Mouse (Mus musculus) embryonic facial prominence, embryonic 12.5 days (tissue): ENCODE data around the gene C1qbp. TPM values are rescaled to one million over a fixed set of nuclear protein-coding genes. Genes with fewer than 3 reads are reported as not detected.
A peak's percentile ranks its signal among the peaks of the same experiment; 100 is the strongest.

Source experiments
- ATAC-seq: fragments of 200-750 bp; cut with Nextera tagmentation; 2 replicates; pipeline ENCODE4 v1.8.0; 2017; ENCODE audit not compliant: insufficient number of reproducible peaks, insufficient read depth, low FRiP score, low TSS enrichment
- H3K27ac ChIP-seq: fragments of 300-500 bp; sonication (generic); 2 replicates; pipeline ENCODE4 v1.5.1; 2016; ENCODE audit warnings: mild to moderate bottlenecking
- H3K27me3 ChIP-seq: fragments of 300-500 bp; sonication (generic); 2 replicates; pipeline ENCODE4 v1.6.1; 2016; ENCODE audit warnings: mild to moderate bottlenecking, moderate library complexity
- H3K36me3 ChIP-seq: fragments of 300-500 bp; sonication (generic); 2 replicates; pipeline ENCODE4 v1.6.1; 2016; ENCODE audit warnings: mild to moderate bottlenecking
- H3K4me1 ChIP-seq: fragments of 300-500 bp; sonication (generic); 2 replicates; pipeline ENCODE4 v1.6.1; 2016
- H3K4me2 ChIP-seq: fragments of 300-500 bp; sonication (generic); replicated peaks from 2 replicates; pipeline ENCODE4 v1.6.1; 2016; ENCODE audit warnings: mild to moderate bottlenecking, moderate library complexity
- H3K4me3 ChIP-seq: fragments of 300-500 bp; sonication (generic); 2 replicates; pipeline ENCODE4 v1.5.1; 2016; ENCODE audit warnings: mild to moderate bottlenecking
- H3K9ac ChIP-seq: fragments of 300-500 bp; sonication (generic); 2 replicates; pipeline ENCODE4 v1.6.1; 2016; ENCODE audit warnings: mild to moderate bottlenecking, moderate library complexity
- H3K9me3 ChIP-seq: fragments of 300-500 bp; sonication (generic); 2 replicates; pipeline ENCODE4 v1.6.1; 2016; ENCODE audit warnings: mild to moderate bottlenecking, moderate library complexity
- WGBS: fragments of 180-500 bp; shearing (Covaris S2); methylation state at CpG from one replicate; pipeline ENCODE4 v1.1.7; 2016; 5-methylcytosine and 5-hydroxymethylcytosine counted together
- polyA plus RNA-seq: library from polyadenylated mRNA; unstranded; fragments of >200 nt; fragmentation: Nextera tagmentation; extraction: Ambion mirVana; gene quantifications from 2 replicates; pipeline ENCODE4 v1.2.1, GENCODE M21; 2016

The C1qbp gene
- polyA plus RNA-seq = 254 and 255 TPM in 2 replicates

GRCm38 (mm10) chr11:70982557-70983228 is at the start of gene C1qbp:
TSS of gene C1qbp (minus strand) at chr11:70983026.
- no peaks in the 10 kb centered on the region for H3K9me3 ChIP-seq
- under 1% methylated on average over 53 of the region's 64 CpGs for WGBS
- no peaks in the 10 kb centered on the region for H3K27me3 ChIP-seq
- peak within 1 kb of the TSS; percentile 96 for H3K9ac ChIP-seq
- peaks cover 62% of the 10 kb centered on the region for H3K36me3 ChIP-seq
- H3K27ac ChIP-seq = no peak within 1 kb of the TSS
- H3K4me3 ChIP-seq = peak within 1 kb of the TSS; percentile 100
- H3K4me1 ChIP-seq = peaks cover 6% of the 10 kb centered on the region; the same call in 1 of the 2 replicates
- peak within 1 kb of the TSS; percentile 69 for H3K4me2 ChIP-seq
- ATAC-seq = peak; percentile 84

- no peaks in the 10 kb centered on the region for H3K27me3 ChIP-seq
- ATAC-seq = no peak
- peak overlapping the region; percentile 65 for H3K4me2 ChIP-seq
- no peaks in the 10 kb centered on the region for H3K9me3 ChIP-seq
- peaks cover 13% of the 10 kb centered on the region for H3K36me3 ChIP-seq
- H3K9ac ChIP-seq = peak overlapping the region; percentile 70
- peaks cover 8% of the 10 kb centered on the region for H3K4me1 ChIP-seq
- WGBS = 61% methylated on average over 7 of the region's 7 CpGs
- peak overlapping the region; percentile 93 for H3K27ac ChIP-seq
- H3K4me3 ChIP-seq = peak overlapping the region; percentile 60
Observed at GRCm38 (mm10) chr11:71032070-71032469, 49.2 kb upstream of the C1qbp start.

GRCm38 (mm10) chr11:71029403-71030118 is 46.7 kb upstream of the C1qbp start:
- peaks cover 37% of the 10 kb centered on the region for H3K36me3 ChIP-seq
- no peak overlapping the region for H3K4me2 ChIP-seq
- no peak overlapping the region for H3K9ac ChIP-seq
- no peaks in the 10 kb centered on the region for H3K27me3 ChIP-seq
- H3K9me3 ChIP-seq = no peaks in the 10 kb centered on the region
- H3K4me1 ChIP-seq = peaks cover 8% of the 10 kb centered on the region
- no peak overlapping the region for H3K4me3 ChIP-seq
- H3K27ac ChIP-seq = no peak overlapping the region
- WGBS = 72% methylated on average over 3 of the region's 3 CpGs
- ATAC-seq = no peak

- Histone ChIP-seq H3K27ac (no peak overlapping the region), H3K9me3 (no peaks in the 10 kb centered on the region), H3K4me2 (no peak overlapping the region), H3K27me3 (no peaks in the 10 kb centered on the region), H3K36me3 (peaks cover 44% of the 10 kb centered on the region), H3K4me1 (peaks cover 8% of the 10 kb centered on the region), H3K9ac (no peak overlapping the region), H3K4me3 (no peak overlapping the region)
- 89% methylated on average over 3 of the region's 3 CpGs for WGBS
- no peak for ATAC-seq
Observed at GRCm38 (mm10) chr11:71028280-71028679, 45.5 kb upstream of the C1qbp start.

GRCm38 (mm10) chr11:71019201-71020068 is 36.6 kb upstream of the C1qbp start, which contains the start of the genes Mis12 and Derl2:
TSS of gene Mis12 (plus strand) at chr11:71019611.
TSS of gene Derl2 (minus strand) at chr11:71019841.
- peak within 1 kb of the TSS; percentile 93 for H3K9ac ChIP-seq
- no peaks in the 10 kb centered on the region for H3K9me3 ChIP-seq
- peak; percentile 100 for ATAC-seq
- H3K4me2 ChIP-seq = peak within 1 kb of the TSS; percentile 75
- peaks cover 11% of the 10 kb centered on the region for H3K36me3 ChIP-seq
- WGBS = under 1% methylated on average over 69 of the region's 71 CpGs
- H3K27ac ChIP-seq = peak within 1 kb of the TSS; percentile 93
- peak within 1 kb of the TSS; percentile 97 for H3K4me3 ChIP-seq
- H3K4me1 ChIP-seq = peaks cover 23% of the 10 kb centered on the region; the same call in 1 of the 2 replicates
- H3K27me3 ChIP-seq = no peaks in the 10 kb centered on the region

GRCm38 (mm10) chr11:71018416-71019200 is 35.8 kb upstream of the C1qbp start:
- Histone ChIP-seq H3K9me3 (no peaks in the 10 kb centered on the region), H3K9ac (peak overlapping the region; percentile 93), H3K4me2 (peak overlapping the region; percentile 71), H3K4me3 (peak overlapping the region; percentile 97), H3K36me3 (peaks cover 6% of the 10 kb centered on the region), H3K27me3 (no peaks in the 10 kb centered on the region), H3K4me1 (peaks cover 23% of the 10 kb centered on the region; the same call in 1 of the 2 replicates), H3K27ac (peak overlapping the region; percentile 65; the same call in 1 of the 2 replicates)
- ATAC-seq = peak; percentile 24; the same call in 1 of the 2 replicates
- 6% methylated on average over 28 of the region's 28 CpGs for WGBS

- no peak overlapping the region for H3K4me3 ChIP-seq
- H3K9me3 ChIP-seq = no peaks in the 10 kb centered on the region
- no peak overlapping the region for H3K9ac ChIP-seq
- H3K36me3 ChIP-seq = peaks cover 15% of the 10 kb centered on the region
- no peaks in the 10 kb centered on the region for H3K27me3 ChIP-seq
- H3K4me1 ChIP-seq = peaks cover 20% of the 10 kb centered on the region; the same call in 1 of the 2 replicates
- no peak for ATAC-seq
- H3K27ac ChIP-seq = no peak overlapping the region
- WGBS = 93% methylated on average over 1 of the region's 1 CpGs
- no peak overlapping the region for H3K4me2 ChIP-seq
Observed at GRCm38 (mm10) chr11:71017051-71017450, 34.2 kb upstream of the C1qbp start.

GRCm38 (mm10) chr11:71012743-71013142 is 29.9 kb upstream of the C1qbp start:
- no peak overlapping the region for H3K4me3 ChIP-seq
- no peaks in the 10 kb centered on the region for H3K9me3 ChIP-seq
- ATAC-seq = no peak
- H3K4me1 ChIP-seq = peaks cover 6% of the 10 kb centered on the region; the same call in 1 of the 2 replicates
- H3K36me3 ChIP-seq = peaks cover 38% of the 10 kb centered on the region
- 89% methylated on average over 7 of the region's 7 CpGs for WGBS
- no peak overlapping the region for H3K9ac ChIP-seq
- H3K4me2 ChIP-seq = no peak overlapping the region
- no peak overlapping the region for H3K27ac ChIP-seq
- H3K27me3 ChIP-seq = no peaks in the 10 kb centered on the region

- Histone ChIP-seq H3K4me3 (no peak overlapping the region), H3K9me3 (no peaks in the 10 kb centered on the region), H3K4me1 (peaks cover 2% of the 10 kb centered on the region), H3K9ac (no peak overlapping the region), H3K27me3 (no peaks in the 10 kb centered on the region), H3K4me2 (no peak overlapping the region), H3K27ac (no peak overlapping the region), H3K36me3 (peaks cover 42% of the 10 kb centered on the region)
- no peak for ATAC-seq
- 88% methylated on average over 3 of the region's 3 CpGs for WGBS
Observed at GRCm38 (mm10) chr11:71008321-71008720, 25.5 kb upstream of the C1qbp start.

- Histone ChIP-seq H3K4me2 (no peak overlapping the region), H3K27ac (no peak overlapping the region), H3K27me3 (no peaks in the 10 kb centered on the region), H3K9ac (no peak overlapping the region), H3K36me3 (peaks cover 40% of the 10 kb centered on the region), H3K9me3 (no peaks in the 10 kb centered on the region), H3K4me1 (peaks cover 7% of the 10 kb centered on the region), H3K4me3 (no peak overlapping the region)
- 90% methylated on average over 7 of the region's 7 CpGs for WGBS
- ATAC-seq = no peak
Observed at GRCm38 (mm10) chr11:71007831-71008230, 25.0 kb upstream of the C1qbp start.
